Mouse (Mus musculus) heart, embryonic 12.5 days (tissue): ENCODE data around the gene Tspan4. TPM values are rescaled to one million over a fixed set of nuclear protein-coding genes. Genes with fewer than 3 reads are reported as not detected.
"Not testable (repeated sequence)": the region's sequence is repeated elsewhere in the genome, so short reads cannot be mapped to it uniquely, and the experiment has no call there.

Source experiments
- ATAC-seq: fragments of 200-750 bp; cut with Nextera tagmentation; 2 replicates; pipeline ENCODE4 v1.8.0; 2017; ENCODE audit warnings: moderate TSS enrichment, moderate library complexity; ENCODE audit not compliant: insufficient number of reproducible peaks, low FRiP score
- H3K27ac ChIP-seq: fragments of 300-500 bp; sonication (generic); 2 replicates; pipeline ENCODE4 v1.5.1; 2016; ENCODE audit warnings: mild to moderate bottlenecking, moderate library complexity; ENCODE audit not compliant: poor library complexity, severe bottlenecking
- H3K27me3 ChIP-seq: fragments of 300-500 bp; sonication (generic); replicated peaks from 2 replicates; pipeline ENCODE4 v1.6.1; 2016; ENCODE audit warnings: mild to moderate bottlenecking, moderate library complexity
- H3K36me3 ChIP-seq: fragments of 300-500 bp; sonication (generic); 2 replicates; pipeline ENCODE4 v1.6.1; 2016; ENCODE audit warnings: mild to moderate bottlenecking, moderate library complexity
- H3K4me1 ChIP-seq: fragments of 300-500 bp; sonication (generic); replicated peaks from 2 replicates; pipeline ENCODE4 v1.6.1; 2016; ENCODE audit warnings: mild to moderate bottlenecking
- H3K4me2 ChIP-seq: fragments of 300-500 bp; sonication (generic); 2 replicates; pipeline ENCODE4 v1.6.1; 2016; ENCODE audit warnings: mild to moderate bottlenecking, moderate library complexity
- H3K4me3 ChIP-seq: fragments of 300-500 bp; sonication (generic); 2 replicates; pipeline ENCODE4 v1.5.1; 2016; ENCODE audit warnings: mild to moderate bottlenecking
- H3K9ac ChIP-seq: fragments of 300-500 bp; sonication (generic); 2 replicates; pipeline ENCODE4 v1.6.1; 2016; ENCODE audit warnings: mild to moderate bottlenecking, moderate library complexity
- H3K9me3 ChIP-seq: fragments of 300-500 bp; sonication (generic); replicated peaks from 2 replicates; pipeline ENCODE4 v1.6.1; 2016; ENCODE audit warnings: mild to moderate bottlenecking, moderate library complexity
- WGBS: fragments of 180-500 bp; shearing (Covaris S2); methylation state at CpG from one replicate; pipeline ENCODE4 v1.1.7; 2016; 5-methylcytosine and 5-hydroxymethylcytosine counted together
- polyA plus RNA-seq: library from polyadenylated mRNA; unstranded; fragments of >200 nt; fragmentation: Nextera tagmentation; extraction: Ambion mirVana; gene quantifications from 2 replicates; pipeline ENCODE4 v1.2.1, GENCODE M21; 2016

The Tspan4 gene
- polyA plus RNA-seq, 1 experiment from 2014 or later, result 57.5 TPM

DNA sequence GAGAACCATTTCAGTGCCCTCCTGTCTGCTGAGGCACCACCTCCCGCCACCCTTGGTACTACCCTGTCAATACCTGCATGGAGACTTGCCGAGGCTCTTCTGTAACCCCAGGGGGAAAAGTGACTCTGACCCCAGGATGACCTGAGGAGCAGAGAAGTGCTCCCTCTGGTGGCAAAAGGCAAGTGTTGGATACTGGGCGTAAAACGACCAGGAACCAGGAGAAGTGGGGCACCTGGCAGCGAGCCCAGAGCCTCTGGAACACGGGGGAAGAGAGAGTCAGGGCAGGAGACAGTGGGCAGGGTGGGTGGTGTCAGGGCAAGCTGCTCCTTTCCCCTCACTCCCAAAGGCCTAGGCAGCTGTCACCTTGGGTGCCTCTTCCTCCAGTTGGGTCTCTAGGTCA is 34.4 kb upstream of the Tspan4 start:
- H3K9ac ChIP-seq, result no peak overlapping the region
- H3K4me1 ChIP-seq, result peaks cover 54% of the 10 kb centered on the region
- WGBS, result 26% methylated on average over 6 of the region's 6 CpGs
- no peak overlapping the region for H3K27ac ChIP-seq
- 0 out of 2 replicates have a peak overlapping the region, but pooled peaks have one; percentile 1 for H3K4me2 ChIP-seq
- H3K9me3 ChIP-seq, result no peaks in the 10 kb centered on the region
- H3K4me3 ChIP-seq, result no peak overlapping the region
- peaks cover 32% of the 10 kb centered on the region for H3K36me3 ChIP-seq
- H3K27me3 ChIP-seq, result no peaks in the 10 kb centered on the region
- ATAC-seq, result no peak

- 90% methylated on average over 9 of the region's 9 CpGs for WGBS
These were observed 33.6 kb upstream of the Tspan4 start for GRCm38 (mm10) chr7:141441460-141441859.

GRCm38 (mm10) chr7:141442199-141442598 is 32.8 kb upstream of the Tspan4 start:
- peak overlapping the region; percentile 72 for H3K9ac ChIP-seq
- H3K9me3 ChIP-seq, result no peaks in the 10 kb centered on the region
- peaks cover 32% of the 10 kb centered on the region for H3K36me3 ChIP-seq
- H3K27ac ChIP-seq, result no peak overlapping the region
- H3K27me3 ChIP-seq, result no peaks in the 10 kb centered on the region
- peak overlapping the region; percentile 89 for H3K4me2 ChIP-seq
- no peak for ATAC-seq
- WGBS, result 89% methylated on average over 13 of the region's 13 CpGs
- H3K4me1 ChIP-seq, result peaks cover 38% of the 10 kb centered on the region
- H3K4me3 ChIP-seq, result peak overlapping the region; percentile 51; the same call in 1 of the 2 replicates

More at GRCm38 (mm10) chr7:141441460-141441859, 33.6 kb upstream of the Tspan4 start:
- peaks cover 45% of the 10 kb centered on the region for H3K4me1 ChIP-seq
- no peak for ATAC-seq
- H3K4me2 ChIP-seq, result 0 out of 2 replicates have a peak overlapping the region, but pooled peaks have one; percentile 89
- H3K27ac ChIP-seq, result no peak overlapping the region
- H3K4me3 ChIP-seq, result no peak overlapping the region
- H3K27me3 ChIP-seq, result no peaks in the 10 kb centered on the region
- peaks cover 32% of the 10 kb centered on the region for H3K36me3 ChIP-seq
- 0 out of 2 replicates have a peak overlapping the region, but pooled peaks have one; percentile 72 for H3K9ac ChIP-seq
- no peaks in the 10 kb centered on the region for H3K9me3 ChIP-seq

GRCm38 (mm10) chr7:141443081-141443821 is 31.8 kb upstream of the Tspan4 start:
- ATAC-seq, result no peak
- 25% methylated on average over 12 of the region's 12 CpGs for WGBS

GRCm38 (mm10) chr7:141443828-141444237 is 31.2 kb upstream of the Tspan4 start, which contains the start of gene Pidd1:
TSS of gene Pidd1 (minus strand) at chr7:141444025.
- Histone ChIP-seq H3K27ac (peak within 1 kb of the TSS; percentile 24), H3K9ac (peak within 1 kb of the TSS; percentile 72), H3K9me3 (no peaks in the 10 kb centered on the region), H3K4me3 (peak within 1 kb of the TSS; percentile 51), H3K27me3 (no peaks in the 10 kb centered on the region), H3K4me1 (peaks cover 47% of the 10 kb centered on the region), H3K4me2 (peak within 1 kb of the TSS; percentile 89), H3K36me3 (peaks cover 29% of the 10 kb centered on the region)
- WGBS, result under 1% methylated on average over 25 of the region's 25 CpGs
- ATAC-seq, result peak; percentile 64

More at GRCm38 (mm10) chr7:141443081-141443821, 31.8 kb upstream of the Tspan4 start:
- Histone ChIP-seq H3K27me3 (no peaks in the 10 kb centered on the region), H3K4me2 (peak overlapping the region; percentile 89), H3K4me1 (peaks cover 41% of the 10 kb centered on the region), H3K36me3 (peaks cover 30% of the 10 kb centered on the region), H3K9ac (peak overlapping the region; percentile 72), H3K27ac (peak overlapping the region; percentile 24), H3K4me3 (peak overlapping the region; percentile 51), H3K9me3 (no peaks in the 10 kb centered on the region)

DNA sequence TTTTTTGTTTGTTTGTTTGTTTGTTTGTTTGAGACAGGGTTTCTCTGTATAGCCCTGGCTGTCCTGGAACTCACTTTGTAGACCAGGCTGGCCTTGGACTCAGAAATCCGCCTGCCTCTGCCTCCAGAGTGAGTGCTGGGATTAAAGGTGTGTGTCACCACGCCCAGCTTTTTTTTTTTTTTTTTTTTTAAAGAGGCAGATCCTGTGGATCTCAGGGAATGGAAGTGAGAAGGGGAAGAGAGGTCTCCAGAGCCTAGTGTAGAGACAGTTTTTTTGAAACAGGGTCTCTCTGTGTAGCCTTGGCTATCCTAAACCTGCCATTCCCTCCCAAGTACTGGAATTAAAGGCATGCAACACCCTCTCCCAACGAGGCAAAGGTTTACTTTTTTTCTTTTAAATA is 28.7 kb upstream of the Tspan4 start:
- not testable (repeated sequence) for H3K9ac ChIP-seq, H3K27me3 ChIP-seq, ATAC-seq, H3K4me3 ChIP-seq, H3K9me3 ChIP-seq, H3K27ac ChIP-seq
- peak overlapping the region; percentile 75; the same call in 1 of the 2 replicates for H3K4me2 ChIP-seq
- H3K36me3 ChIP-seq, result peaks cover 34% of the 10 kb centered on the region
- WGBS, result 81% methylated on average over 3 of the region's 3 CpGs
- peaks cover 36% of the 10 kb centered on the region for H3K4me1 ChIP-seq

- Histone ChIP-seq H3K36me3 (peaks cover 40% of the 10 kb centered on the region), H3K4me3 (peak within 1 kb of the TSS; percentile 98), H3K9ac (peak within 1 kb of the TSS; percentile 99), H3K27ac (peak within 1 kb of the TSS; percentile 83), H3K9me3 (no peaks in the 10 kb centered on the region), H3K27me3 (no peaks in the 10 kb centered on the region), H3K4me2 (peak within 1 kb of the TSS; percentile 75), H3K4me1 (peaks cover 27% of the 10 kb centered on the region)
- WGBS, result under 1% methylated on average over 63 of the region's 63 CpGs
- ATAC-seq, result peak; percentile 91
These were observed 27.7 kb upstream of the Tspan4 start, which contains the start of gene Rplp2 for GRCm38 (mm10) chr7:141447110-141447991. TSS of gene Rplp2 (plus strand) at chr7:141447370.

DNA sequence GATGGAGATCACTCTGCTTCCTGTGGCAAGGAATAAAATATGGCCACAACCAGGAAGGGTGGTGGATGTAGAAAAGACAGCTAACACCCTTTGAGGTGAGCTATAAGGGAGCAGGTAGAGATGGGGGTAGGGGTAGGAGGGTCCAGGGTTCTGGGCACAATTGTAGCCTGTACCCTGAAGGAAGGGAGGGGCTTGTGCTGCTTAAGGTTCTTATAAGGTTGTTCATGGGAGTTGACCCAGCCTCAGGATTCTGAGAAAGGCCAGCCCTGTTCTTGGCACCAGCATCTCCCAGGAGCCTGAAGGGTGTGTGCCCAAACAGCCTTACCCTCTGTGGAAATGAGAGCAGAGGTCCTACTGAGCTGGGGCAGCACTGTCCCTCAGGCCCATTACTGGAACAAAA is 23.1 kb upstream of the Tspan4 start:
- H3K4me3 ChIP-seq, result no peak overlapping the region
- H3K4me2 ChIP-seq, result no peak overlapping the region
- H3K27ac ChIP-seq, result no peak overlapping the region
- ATAC-seq, result no peak
- H3K36me3 ChIP-seq, result peaks cover 40% of the 10 kb centered on the region
- no peak overlapping the region for H3K9ac ChIP-seq
- peaks cover 29% of the 10 kb centered on the region for H3K4me1 ChIP-seq
- H3K27me3 ChIP-seq, result no peaks in the 10 kb centered on the region
- H3K9me3 ChIP-seq, result no peaks in the 10 kb centered on the region

GRCm38 (mm10) chr7:141453636-141454035 is 21.4 kb upstream of the Tspan4 start:
- no peaks in the 10 kb centered on the region for H3K27me3 ChIP-seq
- ATAC-seq, result no peak
- H3K9me3 ChIP-seq, result no peaks in the 10 kb centered on the region
- H3K4me2 ChIP-seq, result no peak overlapping the region
- no peak overlapping the region for H3K9ac ChIP-seq
- 82% methylated on average over 2 of the region's 2 CpGs for WGBS
- H3K27ac ChIP-seq, result no peak overlapping the region
- peaks cover 42% of the 10 kb centered on the region for H3K36me3 ChIP-seq
- peaks cover 22% of the 10 kb centered on the region for H3K4me1 ChIP-seq
- H3K4me3 ChIP-seq, result no peak overlapping the region

GRCm38 (mm10) chr7:141454967-141455551 is 20.0 kb upstream of the Tspan4 start, which contains the start of gene Pnpla2:
TSS of gene Pnpla2 (plus strand) at chr7:141455198.
- Histone ChIP-seq H3K27ac (peak within 1 kb of the TSS; percentile 83), H3K36me3 (peaks cover 42% of the 10 kb centered on the region), H3K4me3 (peak within 1 kb of the TSS; percentile 62), H3K4me2 (peak within 1 kb of the TSS; percentile 76), H3K4me1 (peaks cover 19% of the 10 kb centered on the region), H3K9ac (peak within 1 kb of the TSS; percentile 75), H3K9me3 (no peaks in the 10 kb centered on the region), H3K27me3 (peaks cover 8% of the 10 kb centered on the region; the same call in 1 of the 2 replicates)
- peak; percentile 90 for ATAC-seq
- 0% methylated on average over 45 of the region's 45 CpGs for WGBS
